8 mouse cellular contexts compared by ENCODE assay signal in the genomic region with DNA sequence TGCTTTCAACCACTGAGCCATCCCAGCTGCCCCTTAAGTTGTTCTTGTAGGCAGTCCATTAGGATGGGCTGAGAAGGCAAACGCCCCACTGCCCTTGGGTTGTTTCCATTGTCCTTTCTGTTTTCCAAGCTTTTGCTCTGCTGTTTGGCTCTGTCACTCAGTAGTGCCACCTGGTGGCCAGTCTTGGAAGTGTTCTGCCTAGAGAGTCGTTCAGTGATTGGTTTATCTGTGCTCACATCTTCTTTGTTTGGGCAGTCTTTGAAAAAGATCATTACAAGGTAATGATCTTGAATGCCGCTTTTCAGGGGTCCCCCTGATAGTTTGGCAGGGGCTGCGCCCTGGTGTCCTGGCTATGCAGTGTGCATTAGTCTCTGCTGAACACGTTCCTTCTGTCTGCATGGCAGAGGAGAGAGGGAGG. TPM values are rescaled to one million over a fixed set of nuclear protein-coding genes. Genes with fewer than 3 reads are reported as not detected.
DNase-seq lines count a peak whose midpoint lies in the region; ATAC-seq lines count a peak whose summit lies in the region.

No protein-coding gene starts in this region.

- H3K9ac ChIP-seq in kidney, embryonic 14.5 days (ENCODE audit: low read depth, low read length), result no peak overlapping the region
- no peak overlapping the region for H3K9ac ChIP-seq in liver, embryonic 13.5 days

- DNase-seq in A20 (ENCODE audit: low read depth, low spot score) (peak; percentile 72), NIH3T3 (ENCODE audit: low read depth) (peak; percentile 60)
- peak; percentile 8 for DNase-seq in cerebellum, adult 9-11 months
- DNase-seq in gastrocnemius, adult 8-10 months (ENCODE audit: low spot score in 2 of 2), result peak; percentile 37 to 38
- peak; percentile 37 for DNase-seq in liver, embryonic 13.5 days
- DNase-seq in ovary, postnatal 14 days (ENCODE audit: low spot score), result peak; percentile 74
- DNase-seq in thymus, postnatal 0 days (ENCODE audit: low spot score), result peak; percentile 77

- no peaks in the 10 kb centered on the region for H3K4me1 ChIP-seq in kidney, embryonic 14.5 days (ENCODE audit: control insufficient read depth, insufficient read depth, low read length)
- no peaks in the 10 kb centered on the region for H3K4me1 ChIP-seq in liver, embryonic 13.5 days (replicated peaks)

- no peaks in the 10 kb centered on the region for H3K36me3 ChIP-seq in kidney, embryonic 14.5 days (ENCODE audit: control insufficient read depth, insufficient read depth, low read length)
- H3K36me3 ChIP-seq in liver, embryonic 13.5 days, result no peaks in the 10 kb centered on the region

- no peak overlapping the region for H3K27ac ChIP-seq in kidney, embryonic 14.5 days (ENCODE audit: low read depth, low read length)
- H3K27ac ChIP-seq in liver, embryonic 13.5 days, result no peak overlapping the region

- H3K4me2 ChIP-seq in kidney, embryonic 14.5 days (replicated peaks; ENCODE audit: low read depth, low read length), result no peak overlapping the region
- no peak overlapping the region for H3K4me2 ChIP-seq in liver, embryonic 13.5 days

- ATAC-seq in kidney, embryonic 14.5 days (ENCODE audit: low FRiP score, low TSS enrichment), result peak; percentile 55; the same call in 1 of the 2 replicates
- no peak for ATAC-seq in liver, embryonic 13.5 days (ENCODE audit: low read depth)

- no peaks in the 10 kb centered on the region for H3K27me3 ChIP-seq in kidney, embryonic 14.5 days (ENCODE audit: control insufficient read depth, insufficient read depth, low read length)
- no peaks in the 10 kb centered on the region for H3K27me3 ChIP-seq in liver, embryonic 13.5 days

- H3K4me3 ChIP-seq in kidney, embryonic 14.5 days (ENCODE audit: low read length), result no peak overlapping the region
- no peak overlapping the region for H3K4me3 ChIP-seq in liver, embryonic 13.5 days (replicated peaks)

- H3K9me3 ChIP-seq in kidney, embryonic 14.5 days (ENCODE audit: control insufficient read depth, low read length), result no peaks in the 10 kb centered on the region
- H3K9me3 ChIP-seq in liver, embryonic 13.5 days (replicated peaks), result no peaks in the 10 kb centered on the region

- WGBS in kidney, embryonic 14.5 days, result 32% methylated on average over 5 of the region's 5 CpGs
- 31% methylated on average over 5 of the region's 5 CpGs for WGBS in liver, embryonic 13.5 days (ENCODE audit: insufficient replicate concordance)

RNA-seq across cellular contexts. Expression of gene Tfdp2, which starts 28.9 kb away (rescaled TPM):
- 10 to 100 TPM; 46.1 to 71.6 (median 48.1) TPM for total RNA-seq in gastrocnemius, adult 8-10 months (2022)
- 64.5 and 65.4 TPM in 2 replicates for polyA plus RNA-seq in kidney, embryonic 14.5 days (2014; fragmentation: Nextera tagmentation; extraction: Ambion mirVana)
- polyA plus RNA-seq in liver, embryonic 13.5 days (2015; fragmentation: Nextera tagmentation; extraction: Ambion mirVana), result 86.0 and 110 TPM in 2 replicates
- 47.5 and 59.7 TPM in 2 replicates for polyA plus RNA-seq in thymus, postnatal 0 days (2015; fragmentation: Nextera tagmentation; extraction: Ambion mirVana)

RNA-seq across cellular contexts. Expression of gene Gk5, which starts 48.0 kb away (rescaled TPM):
- total RNA-seq in gastrocnemius, adult 8-10 months (2022), result 1 to 10 TPM; 1.0 to 1.7 (median 1.3) TPM
- polyA plus RNA-seq in kidney, embryonic 14.5 days (2014; fragmentation: Nextera tagmentation; extraction: Ambion mirVana), result 4.7 and 6.8 TPM in 2 replicates
- polyA plus RNA-seq in liver, embryonic 13.5 days (2015; fragmentation: Nextera tagmentation; extraction: Ambion mirVana), result 0.47 and 0.64 TPM in 2 replicates
- polyA plus RNA-seq in thymus, postnatal 0 days (2015; fragmentation: Nextera tagmentation; extraction: Ambion mirVana), result 5.7 and 8.0 TPM in 2 replicates

Comparison
In these comparisons a context has a peak if more than half of its experiments do, and no peak if none do; other contexts are left out.
1. DNase-seq: peak in every context shown above with its lines; median percentile 77 in thymus, postnatal 0 days; 74 in ovary, postnatal 14 days; 72 in A20; 60 in NIH3T3; 38 in gastrocnemius, adult 8-10 months; 37 in liver, embryonic 13.5 days; 8 in cerebellum, adult 9-11 months.